Mouse (Mus musculus) kidney, adult 2 months (tissue): ENCODE measurements around the gene Zfp963. TPM values are rescaled to one million over a fixed set of nuclear protein-coding genes. Genes with fewer than 3 reads are reported as not detected.

ENCODE experiments used
- DNase-seq: peaks from one replicate; pipeline ENCODE4 v3.0.0; 2021
- H3K27ac ChIP-seq: fragments of 200-500 bp; 2 replicates; pipeline ENCODE4 v1.5.1; 2012; ENCODE audit warnings: low read depth, low read length, control low read depth, inconsistent platforms; ENCODE audit not compliant: insufficient read depth
- H3K27me3 ChIP-seq: fragments of 200-500 bp; replicated peaks from 2 replicates; pipeline ENCODE4 v1.6.1; 2012; ENCODE audit warnings: mild to moderate bottlenecking, moderate library complexity, low read length, inconsistent platforms; ENCODE audit not compliant: control insufficient read depth, insufficient read depth
- H3K36me3 ChIP-seq: fragments of 200-500 bp; 2 replicates; pipeline ENCODE4 v1.6.1; 2012; ENCODE audit warnings: mild to moderate bottlenecking, moderate library complexity, low read length, inconsistent platforms; ENCODE audit not compliant: control insufficient read depth, insufficient read depth
- H3K4me1 ChIP-seq: fragments of 200-500 bp; 2 replicates; pipeline ENCODE4 v1.6.1; 2011; ENCODE audit warnings: low read length; ENCODE audit not compliant: control insufficient read depth, insufficient read depth
- H3K4me3 ChIP-seq: fragments of 200-500 bp; 2 replicates; pipeline ENCODE4 v1.5.1; 2011; ENCODE audit warnings: mild to moderate bottlenecking, low read depth, low read length, control low read depth; ENCODE audit not compliant: insufficient read depth
- CTCF ChIP-seq: fragments of 200-500 bp; conservative IDR thresholded peaks from 2 replicates; pipeline ENCODE4 v1.5.1; 2011; ENCODE audit warnings: low read depth, mild to moderate bottlenecking, control low read depth, low read length, moderate library complexity, mixed read lengths; ENCODE audit not compliant: insufficient read depth, insufficient read length
- POLR2A ChIP-seq: fragments of 200-500 bp; IDR thresholded peaks from one replicate; pipeline ENCODE4 v1.6.1; 2011; ENCODE audit warnings: low read depth, low read length, control low read depth
- WGBS: fragments of 180-500 bp; shearing (Covaris S2); methylation state at CpG from one replicate; pipeline ENCODE4 v1.1.7; 2018; 5-methylcytosine and 5-hydroxymethylcytosine counted together
- polyA plus RNA-seq: library from polyadenylated mRNA; depleted of rRNA; stranded (reverse); fragments of >200 nt; gene quantifications from 2 replicates; pipeline ENCODE4 v1.2.3, GENCODE M21; 2012; rRNA removed

Zfp963 gene
- 1.9 and 2.5 TPM in 2 replicates for polyA plus RNA-seq

GRCm38 (mm10) chr8:69749544-69750454 lies at the start of gene Zfp963:
Gene Zfp963, minus strand, starts transcription at chr8:69749970.
- WGBS = 3% methylated on average over 48 of the region's 48 CpGs
- Histone ChIP-seq H3K4me3 (peak within 1 kb of the TSS; percentile 79), H3K4me1 (peaks cover 2% of the 10 kb centered on the region; the same call in 1 of the 2 replicates), H3K27ac (peak within 1 kb of the TSS; percentile 95), H3K36me3 (no peaks in the 10 kb centered on the region), H3K27me3 (no peaks in the 10 kb centered on the region)
- peak; percentile 97 for DNase-seq
- peak; percentile 97 for TF ChIP-seq POLR2A
- no peak for TF ChIP-seq CTCF

DNA sequence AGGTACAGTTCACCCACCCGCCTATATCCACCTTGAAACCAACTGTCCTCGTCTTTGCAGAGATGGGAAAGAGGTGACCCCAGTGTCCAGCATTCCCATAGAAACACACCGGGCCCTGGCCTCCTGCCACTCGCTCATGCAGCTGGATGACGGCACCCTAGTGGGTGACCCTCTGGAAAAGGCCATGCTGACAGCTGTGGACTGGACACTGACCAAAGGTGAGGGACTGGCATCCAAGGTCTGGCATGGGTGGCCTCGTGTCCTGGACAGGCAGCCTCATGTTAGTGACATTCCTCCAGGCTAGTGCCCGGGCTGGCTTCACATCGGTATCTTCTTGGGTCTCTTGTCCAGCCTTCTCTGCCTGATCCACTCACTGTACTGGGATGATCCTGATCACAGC lies 49.5 kb upstream of the Zfp963 start:
- no peak for DNase-seq
- H3K27ac ChIP-seq = no peak overlapping the region
- peaks cover 6% of the 10 kb centered on the region for H3K36me3 ChIP-seq
- H3K4me3 ChIP-seq = no peak overlapping the region
- WGBS = 88% methylated on average over 8 of the region's 8 CpGs
- TF ChIP-seq CTCF (no peak), POLR2A (no peak)
- H3K4me1 ChIP-seq = no peaks in the 10 kb centered on the region
- no peaks in the 10 kb centered on the region for H3K27me3 ChIP-seq

DNA sequence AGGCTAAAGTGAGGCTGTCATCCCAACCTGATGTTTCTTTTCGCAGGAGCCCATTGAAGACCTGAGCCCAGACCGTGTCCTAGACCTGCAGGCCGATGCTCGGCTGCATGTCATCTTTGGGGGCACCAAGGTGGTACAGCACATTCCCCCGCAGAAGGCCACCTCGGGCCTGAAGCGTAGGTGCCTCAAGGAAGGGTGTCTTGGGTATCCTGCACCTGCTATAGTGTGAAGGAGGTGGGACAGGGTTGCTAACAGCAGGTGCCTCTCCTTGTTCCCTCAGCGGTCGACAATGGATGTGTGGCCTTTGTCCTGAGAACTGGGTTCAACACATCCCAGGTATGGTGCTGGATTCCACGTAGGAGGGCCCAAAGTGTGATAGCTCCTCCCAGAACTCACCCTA lies 47.9 kb upstream of the Zfp963 start:
- Histone ChIP-seq H3K4me3 (no peak overlapping the region), H3K27ac (no peak overlapping the region), H3K36me3 (peaks cover 6% of the 10 kb centered on the region), H3K27me3 (no peaks in the 10 kb centered on the region), H3K4me1 (no peaks in the 10 kb centered on the region; the same call in 1 of the 2 replicates)
- DNase-seq = no peak
- WGBS = 89% methylated on average over 10 of the region's 10 CpGs
- TF ChIP-seq CTCF = no peak
- TF ChIP-seq POLR2A = no peak

DNA sequence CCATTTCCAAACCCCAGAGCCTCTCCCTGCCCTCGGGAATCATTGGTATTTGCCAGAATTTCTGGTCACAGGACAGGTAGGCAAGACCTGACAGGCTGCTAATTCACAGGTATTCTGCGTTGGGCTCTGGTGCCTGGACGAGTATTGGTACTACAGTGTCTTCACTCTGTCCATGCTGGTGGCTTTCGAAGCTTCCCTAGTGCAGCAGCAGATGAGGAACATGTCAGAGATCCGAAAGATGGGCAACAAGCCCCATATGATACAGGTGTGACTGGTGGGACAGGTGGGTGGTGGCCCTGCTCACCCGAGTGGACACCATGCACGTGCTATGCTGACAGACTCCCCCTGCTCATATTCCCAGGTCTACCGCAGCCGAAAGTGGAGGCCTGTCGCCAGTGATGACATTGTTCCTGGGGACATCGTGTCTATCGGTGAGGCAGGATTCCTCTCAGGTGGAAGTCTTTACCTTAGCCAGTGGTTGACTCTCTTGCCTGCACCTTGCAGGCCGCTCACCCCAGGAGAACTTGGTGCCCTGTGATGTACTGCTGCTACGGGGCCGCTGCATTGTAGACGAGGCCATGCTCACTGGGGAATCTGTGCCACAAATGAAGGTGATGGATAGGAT lies 47.1 kb upstream of the Zfp963 start:
- TF ChIP-seq CTCF (no peak), POLR2A (no peak)
- 95% methylated on average over 16 of the region's 16 CpGs for WGBS
- Histone ChIP-seq H3K27me3 (no peaks in the 10 kb centered on the region), H3K4me3 (no peak overlapping the region), H3K27ac (no peak overlapping the region), H3K4me1 (peaks cover 5% of the 10 kb centered on the region; the same call in 1 of the 2 replicates), H3K36me3 (peaks cover 6% of the 10 kb centered on the region)
- no peak for DNase-seq

DNA sequence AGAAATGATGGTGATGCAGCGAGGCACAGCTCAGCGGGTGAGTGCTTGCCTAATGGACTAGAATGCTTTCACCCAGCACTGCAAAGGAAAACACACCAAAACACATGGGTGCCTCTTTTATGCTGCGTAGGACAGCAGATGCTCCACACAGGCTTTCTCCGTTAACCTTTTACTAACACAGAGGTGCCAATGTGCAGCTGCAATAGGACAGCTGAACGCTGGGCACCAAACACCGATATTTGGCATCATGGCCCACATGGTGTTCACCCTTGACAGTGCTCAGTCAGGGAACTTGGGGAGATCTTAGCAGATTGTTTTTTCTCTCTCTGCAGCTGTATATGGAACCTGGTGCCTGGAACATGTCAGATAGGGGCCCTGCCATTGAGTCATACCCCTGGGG lies 45.1 kb upstream of the Zfp963 start:
- Histone ChIP-seq H3K27me3 (no peaks in the 10 kb centered on the region), H3K4me1 (peaks cover 7% of the 10 kb centered on the region; the same call in 1 of the 2 replicates), H3K36me3 (peaks cover 4% of the 10 kb centered on the region), H3K4me3 (no peak overlapping the region), H3K27ac (no peak overlapping the region)
- TF ChIP-seq POLR2A (no peak), CTCF (no peak)
- no peak for DNase-seq
- WGBS = 90% methylated on average over 6 of the region's 6 CpGs

GRCm38 (mm10) chr8:69794096-69794495 lies 44.3 kb upstream of the Zfp963 start:
- H3K27ac ChIP-seq = no peak overlapping the region
- H3K36me3 ChIP-seq = peaks cover 2% of the 10 kb centered on the region
- WGBS = 92% methylated on average over 3 of the region's 3 CpGs
- no peak for DNase-seq
- H3K4me1 ChIP-seq = peaks cover 7% of the 10 kb centered on the region; the same call in 1 of the 2 replicates
- no peak for TF ChIP-seq POLR2A
- no peak for TF ChIP-seq CTCF
- no peak overlapping the region for H3K4me3 ChIP-seq
- no peaks in the 10 kb centered on the region for H3K27me3 ChIP-seq

- no peak for TF ChIP-seq POLR2A
- no peak for TF ChIP-seq CTCF
- DNase-seq = no peak
- peaks cover 2% of the 10 kb centered on the region for H3K36me3 ChIP-seq
- peaks cover 7% of the 10 kb centered on the region; the same call in 1 of the 2 replicates for H3K4me1 ChIP-seq
- H3K27ac ChIP-seq = no peak overlapping the region
- no peak overlapping the region for H3K4me3 ChIP-seq
- 87% methylated on average over 4 of the region's 4 CpGs for WGBS
- no peaks in the 10 kb centered on the region for H3K27me3 ChIP-seq
Measured at GRCm38 (mm10) chr8:69793666-69794065, 43.9 kb upstream of the Zfp963 start.
